Mouse (Mus musculus) inflammation-experienced regulatory T-cells, adult 6 months (primary cell): ENCODE data around the gene Dpagt1. TPM values are rescaled to one million over a fixed set of nuclear protein-coding genes. Genes with fewer than 3 reads are reported as not detected.

Experiments
- polyA plus RNA-seq, 3 experiments: library from polyadenylated mRNA; unstranded; fragments of 100-300 nt; shearing (Covaris generic); gene quantifications; one replicate each; pipeline ENCODE4 v1.2.1; 2017

Dpagt1 gene
- polyA plus RNA-seq, 3 experiments from 2014 or later: 11.1 to 17.6 (median 13.1) TPM

Other genes starting within 250 kb of the Dpagt1 start
- not detected for gene Mfrp, start 224.3 kb upstream of the Dpagt1 start, polyA plus RNA-seq
- not detected for gene C1qtnf5, start 218.8 kb upstream of the Dpagt1 start, polyA plus RNA-seq
- not detected for gene Gm49380, start 212.5 kb upstream of the Dpagt1 start, polyA plus RNA-seq
- gene Rnf26, start 212.5 kb upstream of the Dpagt1 start, polyA plus RNA-seq: 1 to 10 TPM; 3.9 to 8.2 (median 6.0) TPM
- under 1 TPM in 1 of 3 experiments, not detected in 2; 0.69 TPM for gene Mcam, start 191.6 kb upstream of the Dpagt1 start, polyA plus RNA-seq
- gene Cbl, start 92.0 kb upstream of the Dpagt1 start, polyA plus RNA-seq: 10 to 100 TPM; 17.9 to 31.2 (median 19.8) TPM
- not detected for gene Ccdc153, start 85.3 kb upstream of the Dpagt1 start, polyA plus RNA-seq
- gene Pdzd3, start 74.5 kb upstream of the Dpagt1 start, polyA plus RNA-seq: under 1 TPM in 1 of 3 experiments, not detected in 2; 0.15 TPM
- gene Nlrx1, start 57.4 kb upstream of the Dpagt1 start, polyA plus RNA-seq: 10 to 100 TPM in 1 of 3 experiments, 1 to 10 TPM in 2; 3.3 to 10.7 (median 4.1) TPM
- not detected for gene Abcg4, start 37.4 kb upstream of the Dpagt1 start, polyA plus RNA-seq
- gene Hinfp, start 20.3 kb upstream of the Dpagt1 start, polyA plus RNA-seq: 10 to 100 TPM; 16.2 to 24.6 (median 18.9) TPM
- 1 to 10 TPM; 1.7 to 3.1 (median 2.8) TPM for gene C2cd2l, start 5.7 kb upstream of the Dpagt1 start, polyA plus RNA-seq
- gene H2afx, start 8.7 kb downstream of the Dpagt1 start, polyA plus RNA-seq: 10 to 100 TPM; 14.3 to 61.7 (median 16.1) TPM
- 10 to 100 TPM; 24.7 to 35.8 (median 25.4) TPM for gene Hmbs, start 18.2 kb downstream of the Dpagt1 start, polyA plus RNA-seq
- gene Vps11, start 35.7 kb downstream of the Dpagt1 start, polyA plus RNA-seq: 10 to 100 TPM; 28.7 to 54.8 (median 49.8) TPM
- gene Hyou1, start 53.5 kb downstream of the Dpagt1 start, polyA plus RNA-seq: 10 to 100 TPM; 14.0 to 21.4 (median 18.2) TPM
- gene Slc37a4, start 70.8 kb downstream of the Dpagt1 start, polyA plus RNA-seq: 10 to 100 TPM; 13.6 to 24.2 (median 18.2) TPM
- 1,000 to 10,000 TPM; 2,506 to 3,849 (median 3,609) TPM for gene Rps25, start 81.1 kb downstream of the Dpagt1 start, polyA plus RNA-seq
- gene Trappc4, start 81.6 kb downstream of the Dpagt1 start, polyA plus RNA-seq: 100 to 1,000 TPM; 128 to 165 (median 154) TPM
- 10 to 100 TPM; 13.6 to 35.6 (median 25.7) TPM for gene Ccdc84, start 92.5 kb downstream of the Dpagt1 start, polyA plus RNA-seq
- gene Foxr1, start 115.1 kb downstream of the Dpagt1 start, polyA plus RNA-seq: under 1 TPM in 2 of 3 experiments, not detected in 1; 0.17 to 0.72 TPM
- not detected for gene Upk2, start 129.0 kb downstream of the Dpagt1 start, polyA plus RNA-seq
- 10 to 100 TPM; 11.1 to 12.4 (median 12.2) TPM for gene Bcl9l, start 156.8 kb downstream of the Dpagt1 start, polyA plus RNA-seq
- gene Cxcr5, start 235.9 kb downstream of the Dpagt1 start, polyA plus RNA-seq: 100 to 1,000 TPM in 2 of 3 experiments, 10 to 100 TPM in 1; 62.4 to 131 (median 115) TPM